Mouse (Mus musculus) layer of hippocampus, adult 8-10 months (tissue): ENCODE measurements around the gene Trpm3. TPM values are rescaled to one million over a fixed set of nuclear protein-coding genes. Genes with fewer than 3 reads are reported as not detected.
"Not testable (repeated sequence)": the region's sequence is repeated elsewhere in the genome, so short reads cannot be mapped to it uniquely, and the experiment has no call there.

Experiments used
- DNase-seq, 2 experiments: peaks; one replicate each; pipeline ENCODE4 v3.0.0; 2022; ENCODE audit warnings: low spot score in 2 of 2
- microRNA-seq, 2 experiments: library from miRNA; unstranded; fragments of <30 nt; microRNA quantifications; one replicate each; pipeline ENCODE4 v1.2.0; 2022
- total RNA-seq, 4 experiments: library from RNA; stranded (reverse); gene quantifications; 2 replicates each; pipeline ENCODE4 v1.2.4; 2022

Gene Trpm3
- total RNA-seq, 4 experiments from 2014 or later, result 55.8 to 63.2 (median 60.7) TPM

GRCm38 (mm10) chr19:23024821-23025220, 886.0 kb downstream of the Trpm3 start:
- no peak for DNase-seq

- no peak for DNase-seq
Observed at GRCm38 (mm10) chr19:23026427-23026826, 887.6 kb downstream of the Trpm3 start.

GRCm38 (mm10) chr19:23028283-23028682, 889.4 kb downstream of the Trpm3 start:
- DNase-seq, result no peak

- not testable (repeated sequence) for DNase-seq
Observed at GRCm38 (mm10) chr19:23033343-23033742, 894.5 kb downstream of the Trpm3 start.

- no peak for DNase-seq
Observed at GRCm38 (mm10) chr19:23034117-23034516, 895.3 kb downstream of the Trpm3 start.

GRCm38 (mm10) chr19:23034933-23035332, 896.1 kb downstream of the Trpm3 start:
- DNase-seq, result peak in 1 of 2 experiments; percentile 27

- DNase-seq, result no peak
Observed at GRCm38 (mm10) chr19:23035786-23036185, 896.9 kb downstream of the Trpm3 start.

GRCm38 (mm10) chr19:23036782-23037477, 898.1 kb downstream of the Trpm3 start:
- DNase-seq, result peak in 1 of 2 experiments; percentile 36

GRCm38 (mm10) chr19:23037499-23037898, 898.7 kb downstream of the Trpm3 start:
- DNase-seq, result no peak

GRCm38 (mm10) chr19:23038321-23038720, 899.5 kb downstream of the Trpm3 start:
- no peak for DNase-seq

GRCm38 (mm10) chr19:23041483-23042167, 902.8 kb downstream of the Trpm3 start:
- no peak for DNase-seq

- DNase-seq, result no peak
Observed at GRCm38 (mm10) chr19:23042168-23042733, 903.4 kb downstream of the Trpm3 start.

GRCm38 (mm10) chr19:23043699-23044098, 904.9 kb downstream of the Trpm3 start:
- DNase-seq, result no peak

Small RNAs within 50 kb of the gene (microRNA-seq; reads per million reads assigned to microRNA genes)
- 822 to 1,344 reads per million in 2 experiments for gene Mir204
